Mouse (Mus musculus): ENCODE measurements around the gene Mtnr1b.

- TF ChIP-seq GATA1 (IDR thresholded peaks at IDR 0.05; ENCODE audit: borderline replicate concordance, low read length) (no peak), FLI1 (IDR thresholded peaks at IDR 0.05; ENCODE audit: low read length) (no peak)
These were observed 92.4 kb downstream of the Mtnr1b start for GRCm38 (mm10) chr9:15781936-15782335.
